Mouse (Mus musculus) bone marrow macrophage, adult 2 months (primary cell): ENCODE results near the gene Zbtb16.

Source experiments
- CTCF ChIP-seq: IDR thresholded peaks from 2 replicates; pipeline ENCODE4 v1.5.1; 2012; ENCODE audit warnings: low read depth, mild to moderate bottlenecking, low read length, moderate library complexity
- POLR2A ChIP-seq: IDR thresholded peaks from 2 replicates; pipeline ENCODE4 v1.6.1; 2012; ENCODE audit warnings: mild to moderate bottlenecking, low read depth, low read length, borderline replicate concordance

DNA sequence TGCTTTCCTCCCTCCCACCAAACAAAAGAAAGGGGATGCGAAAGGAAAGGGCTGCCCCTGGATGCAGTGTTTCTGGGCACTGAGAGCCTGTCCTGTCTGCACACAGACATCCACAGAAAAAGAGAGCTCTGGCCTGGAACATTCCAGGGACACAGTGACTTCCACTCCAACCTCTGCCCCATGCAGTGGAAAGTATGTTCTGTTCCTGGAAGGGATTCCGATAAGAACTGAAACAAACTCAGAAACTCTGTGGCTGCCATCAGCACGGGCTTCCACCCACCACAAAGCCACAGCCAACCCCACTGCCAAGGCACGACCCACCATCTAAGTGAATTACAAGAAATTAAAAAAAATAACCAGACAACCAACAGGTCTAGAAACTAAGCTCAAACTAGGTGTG is 52.7 kb downstream of the Zbtb16 start:
- no peak for TF ChIP-seq POLR2A
- no peak for TF ChIP-seq CTCF
